Mouse (Mus musculus): ENCODE measurements around the gene Rapgefl1.

Rapgefl1 gene

DNA sequence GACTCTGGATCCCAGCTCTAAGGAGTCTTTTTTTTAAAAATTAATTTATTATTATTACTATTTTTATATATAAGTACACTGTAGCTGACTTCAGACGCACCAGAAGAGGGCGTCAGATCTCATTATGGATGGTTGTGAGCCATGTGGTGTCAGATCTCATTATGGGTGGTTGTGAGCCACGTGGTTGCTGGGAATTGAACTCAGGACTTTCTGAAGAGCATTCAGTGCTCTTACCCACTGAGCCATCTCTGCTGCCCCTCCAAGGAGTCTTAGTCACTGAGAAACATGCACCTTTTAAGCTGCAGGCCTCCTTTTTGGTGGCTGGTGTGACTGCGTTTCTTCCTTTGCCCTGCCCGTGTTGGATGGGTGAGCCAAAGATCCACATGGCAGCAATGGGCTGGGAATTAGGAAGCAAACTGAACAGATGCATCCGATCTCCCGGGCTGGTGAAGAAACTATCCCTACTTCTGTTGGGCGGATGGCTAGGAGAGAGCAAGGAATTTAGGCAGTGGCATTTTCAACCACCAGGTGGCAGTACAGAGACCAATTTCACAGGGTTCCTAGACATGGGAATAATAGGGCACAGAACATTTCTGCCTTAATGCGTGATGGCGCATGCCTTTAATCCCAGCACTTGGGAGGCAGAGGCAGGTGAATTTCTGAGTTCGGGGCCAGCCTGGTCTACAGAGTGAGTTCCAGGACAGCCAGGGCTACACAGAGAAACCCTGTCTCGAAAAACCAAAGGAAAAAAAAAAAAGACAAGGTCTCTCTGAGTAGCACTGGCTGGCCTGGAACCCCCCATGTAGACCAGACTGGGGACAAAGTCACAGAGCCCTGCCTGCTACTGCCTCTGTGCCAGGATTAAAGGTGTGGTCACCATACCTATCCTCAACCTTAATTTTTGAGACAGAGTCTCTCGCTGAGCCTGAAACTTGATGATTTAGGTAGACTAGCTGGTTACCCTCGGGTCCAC is 22.5 kb downstream of the Rapgefl1 start:
- DNase-seq (ENCODE audit: low read depth, low spot score) = peak; percentile 63

- DNase-seq (ENCODE audit: low read depth, low spot score) = peak; percentile 93
These were observed 26.6 kb downstream of the Rapgefl1 start, which contains the start of gene Wipf2 for GRCm38 (mm10) chr11:98863028-98863750. TSS of gene Wipf2 (plus strand) at chr11:98863638.

DNA sequence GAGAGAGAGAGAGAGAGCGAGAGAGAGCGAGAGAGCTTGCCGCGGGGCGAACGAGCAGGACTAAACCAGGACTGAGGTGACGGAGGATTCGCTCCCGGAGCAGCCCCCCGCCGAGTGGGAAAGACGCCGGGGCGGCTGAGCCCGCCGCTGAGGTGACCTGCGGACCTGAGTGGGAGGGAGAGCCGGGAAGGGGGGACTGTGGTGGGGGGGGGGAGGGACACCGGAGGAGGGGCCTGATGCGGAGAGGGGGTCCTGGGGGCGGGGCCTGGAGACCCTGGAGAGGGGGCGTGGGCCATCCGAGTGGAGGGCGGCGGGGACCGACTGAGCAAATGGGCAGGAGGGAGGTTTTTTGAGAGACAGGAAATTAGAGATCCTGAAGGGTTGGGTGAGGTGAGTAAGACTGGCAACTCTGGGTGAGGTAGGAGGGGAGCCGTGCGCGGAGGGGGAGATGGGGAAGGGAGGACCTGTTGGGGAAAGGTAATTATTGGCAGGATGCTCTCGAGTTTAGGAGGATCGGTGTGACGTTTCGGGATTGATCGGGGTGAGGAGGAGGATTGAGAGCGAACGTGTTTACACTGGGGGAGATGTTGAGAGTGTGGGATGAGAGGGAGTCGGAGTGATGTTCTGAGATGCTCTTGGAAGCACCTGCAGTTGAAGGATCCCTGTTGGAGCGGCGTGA is 27.3 kb downstream of the Rapgefl1 start:
- DNase-seq (ENCODE audit: low read depth, low spot score) = peak; percentile 74

DNA sequence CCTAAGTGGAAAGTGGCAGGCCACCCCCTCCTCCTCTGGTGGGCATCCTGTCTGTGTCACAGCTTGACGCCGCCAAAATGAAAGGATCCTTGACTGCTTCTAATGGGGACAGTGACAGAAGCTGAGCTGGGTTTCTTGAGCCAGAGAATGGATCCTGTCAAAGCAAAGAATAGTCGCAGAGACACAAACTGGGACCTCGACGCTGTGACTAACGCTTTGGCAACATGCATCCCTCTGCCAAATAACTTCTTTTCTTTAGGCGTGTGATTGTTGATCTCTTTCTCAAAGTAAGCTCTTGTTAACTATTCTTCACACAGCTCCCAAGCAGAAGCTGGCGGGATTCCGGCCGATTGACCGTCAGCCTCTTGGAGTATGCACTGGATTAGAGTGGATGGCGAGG is 30.7 kb downstream of the Rapgefl1 start:
- no peak for DNase-seq (ENCODE audit: low read depth, low spot score)

- DNase-seq (ENCODE audit: low read depth, low spot score) = no peak
These were observed 33.3 kb downstream of the Rapgefl1 start for GRCm38 (mm10) chr11:98869906-98870305.

DNA sequence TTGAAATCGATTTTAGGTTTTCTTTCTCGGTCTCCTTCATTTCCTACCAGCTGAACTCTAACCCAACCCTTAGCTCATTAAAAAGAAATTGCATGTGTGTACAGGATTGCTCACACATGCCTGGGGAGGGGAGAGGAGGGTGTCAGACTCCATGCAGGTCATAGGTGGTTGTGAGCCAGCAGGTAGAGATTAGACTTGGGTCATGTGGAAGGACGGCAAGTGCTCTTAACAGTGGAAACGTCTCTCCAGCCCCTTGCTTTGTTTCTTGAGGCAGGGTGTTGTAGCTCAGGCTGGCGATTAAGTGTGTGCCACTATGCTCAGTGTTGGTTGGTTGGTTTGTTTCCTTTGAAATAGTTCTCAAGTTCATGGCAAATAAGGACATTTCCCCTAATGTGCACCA is 34.2 kb downstream of the Rapgefl1 start:
- no peak for DNase-seq (ENCODE audit: low read depth, low spot score)

DNA sequence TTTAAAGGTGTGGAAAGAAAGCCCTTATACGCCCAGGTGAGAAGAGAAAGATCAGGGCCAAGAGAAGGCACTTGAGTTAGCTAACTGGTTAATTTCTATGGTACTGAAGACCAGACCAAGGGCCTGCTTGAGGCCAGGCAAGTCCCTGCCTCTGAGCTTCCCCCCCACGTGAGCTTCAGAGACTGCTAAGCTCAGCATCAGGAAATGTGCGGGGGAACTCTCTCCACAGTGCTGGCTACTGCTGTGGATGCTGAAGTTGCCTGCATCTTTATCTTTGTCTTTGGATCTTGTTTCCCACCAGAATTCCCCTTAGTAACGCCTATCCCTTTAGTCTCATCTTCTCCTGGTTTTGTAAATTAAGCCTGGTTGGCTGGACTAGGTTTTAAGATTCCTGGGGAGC is 34.8 kb downstream of the Rapgefl1 start:
- peak; percentile 55 for DNase-seq (ENCODE audit: low read depth, low spot score)

DNA sequence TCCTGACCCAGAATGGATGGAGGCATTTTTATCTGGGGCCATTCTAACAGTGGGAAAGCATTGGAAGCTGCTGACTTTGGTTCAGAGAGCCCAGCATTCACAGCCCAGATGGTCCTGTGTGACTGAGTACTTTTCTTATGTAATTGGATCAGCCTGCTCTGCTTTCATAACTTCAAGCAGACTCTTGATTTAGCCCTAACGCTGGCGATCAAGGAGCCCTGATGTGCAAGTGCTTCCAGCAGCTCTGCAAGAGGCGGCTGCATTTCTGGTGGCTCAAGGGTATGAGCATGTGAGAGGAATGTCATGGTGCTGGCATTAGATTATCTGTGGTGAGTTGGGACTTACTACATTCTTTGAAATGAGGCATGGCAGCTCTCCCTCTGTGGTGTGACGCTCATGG is 35.5 kb downstream of the Rapgefl1 start:
- DNase-seq (ENCODE audit: low read depth, low spot score) = peak; percentile 94

- DNase-seq (ENCODE audit: low read depth, low spot score) = no peak
These were observed 37.3 kb downstream of the Rapgefl1 start for GRCm38 (mm10) chr11:98873900-98874299.

GRCm38 (mm10) chr11:98877001-98877400 is 40.4 kb downstream of the Rapgefl1 start:
- no peak for DNase-seq (ENCODE audit: low read depth, low spot score)

GRCm38 (mm10) chr11:98887703-98888102 is 51.1 kb downstream of the Rapgefl1 start:
- no peak for DNase-seq (ENCODE audit: low read depth, low spot score)

- no peak for DNase-seq (ENCODE audit: low read depth, low spot score)
These were observed 52.5 kb downstream of the Rapgefl1 start for GRCm38 (mm10) chr11:98889077-98889476.

- DNase-seq (ENCODE audit: low read depth, low spot score) = no peak
These were observed 53.4 kb downstream of the Rapgefl1 start for GRCm38 (mm10) chr11:98889977-98890376.

GRCm38 (mm10) chr11:98892426-98892825 is 55.8 kb downstream of the Rapgefl1 start:
- no peak for DNase-seq (ENCODE audit: low read depth, low spot score)

DNA sequence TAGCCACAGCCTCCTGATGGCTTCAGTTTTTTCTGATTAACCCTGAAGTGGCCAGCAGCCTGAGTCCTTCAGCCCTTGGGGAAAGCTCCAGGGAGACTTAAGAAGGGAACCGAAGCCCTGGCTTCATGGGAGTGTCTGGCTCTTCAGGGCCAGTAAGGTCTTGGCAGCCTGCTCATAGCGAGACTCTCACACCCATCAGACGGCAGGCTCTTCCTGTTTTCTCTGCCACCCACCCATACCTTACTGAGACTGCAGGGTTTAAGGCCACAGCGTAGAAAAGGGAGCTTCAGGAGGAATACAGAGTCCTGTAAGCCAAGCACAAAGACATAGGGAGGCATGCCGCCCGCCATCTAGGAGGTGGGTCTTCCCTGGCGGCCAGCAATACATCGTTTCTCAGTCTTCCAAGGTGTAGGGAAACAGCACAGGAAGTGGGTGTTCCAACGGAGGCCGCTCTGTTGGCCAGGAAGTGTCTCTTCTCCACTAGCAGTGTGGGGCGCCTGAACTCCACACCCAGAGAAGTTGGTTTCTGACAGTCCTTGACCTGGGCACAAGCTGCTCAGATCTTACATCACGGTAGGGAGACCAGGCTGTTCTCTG is 64.0 kb downstream of the Rapgefl1 start:
- DNase-seq (ENCODE audit: low read depth, low spot score) = no peak

GRCm38 (mm10) chr11:98902621-98903245 is 66.1 kb downstream of the Rapgefl1 start:
- no peak for DNase-seq (ENCODE audit: low read depth, low spot score)
